Mouse (Mus musculus): ENCODE data around the gene Tmem45b.

DNA sequence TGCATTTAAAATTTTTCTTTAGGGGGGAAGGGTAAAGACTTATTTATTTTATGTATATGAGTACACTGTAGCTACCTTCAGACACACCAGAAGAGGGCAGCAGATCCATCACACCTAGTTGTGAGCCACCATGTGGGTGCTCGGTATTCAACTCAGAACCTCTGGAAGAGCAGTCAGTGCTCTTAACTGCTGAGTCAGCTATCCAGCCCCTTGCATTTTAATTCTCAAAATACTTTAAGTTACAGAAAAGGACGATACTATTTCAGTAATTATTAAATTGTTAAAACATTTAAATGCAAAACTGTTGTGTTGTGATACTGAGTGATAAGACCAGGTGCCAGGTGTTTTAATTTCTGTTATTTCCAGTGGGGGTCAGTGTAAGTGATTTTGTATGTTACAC lies 60.0 kb downstream of the Tmem45b start:
- TF ChIP-seq CTCF (IDR thresholded peaks at IDR 0.05; ENCODE audit: control insufficient read depth, insufficient read depth, insufficient replicate concordance, low read depth, low read length) (no peak), POLR2A (IDR thresholded peaks at IDR 0.05; ENCODE audit: control insufficient read depth, low read depth, low read length) (no peak)

All from testis, adult 2 months (tissue).